Mouse (Mus musculus) myocyte (in vitro differentiated cells): Measurements from ENCODE around the gene Cep68. TPM values are rescaled to one million over a fixed set of nuclear protein-coding genes. Genes with fewer than 3 reads are reported as not detected.
A peak's percentile ranks its signal among the peaks of the same experiment; 100 is the strongest.
"Not testable (repeated sequence)": the region's sequence is repeated elsewhere in the genome, so short reads cannot be mapped to it uniquely, and the experiment has no call there.

ENCODE experiments used
- H3K27me3 ChIP-seq: one replicate; pipeline ENCODE4 v1.6.1; 2011; ENCODE audit not compliant: control insufficient read depth, insufficient read depth, insufficient read length
- H3K36me3 ChIP-seq: one replicate; pipeline ENCODE4 v1.6.1; 2011; ENCODE audit not compliant: control insufficient read depth, insufficient read depth
- H3K4me2 ChIP-seq: one replicate; pipeline ENCODE4 v1.6.1; 2011; ENCODE audit warnings: low read depth, control low read depth
- H3K4me3 ChIP-seq: one replicate; pipeline ENCODE4 v1.5.1; 2011; ENCODE audit warnings: mild to moderate bottlenecking, control low read depth, moderate library complexity
- H3K79me2 ChIP-seq: one replicate; pipeline ENCODE4 v1.6.1; 2011; ENCODE audit not compliant: control insufficient read depth, insufficient read depth
- H3ac ChIP-seq: one replicate; pipeline ENCODE4 v1.6.1; 2011; ENCODE audit not compliant: control insufficient read depth, insufficient read length
- CEBPB ChIP-seq: IDR thresholded peaks from 2 replicates; pipeline ENCODE4 v1.6.1; 2011; ENCODE audit warnings: mild to moderate bottlenecking, moderate library complexity; ENCODE audit not compliant: poor library complexity, insufficient read depth, severe bottlenecking
- E2F4 ChIP-seq: IDR thresholded peaks from one replicate; pipeline ENCODE4 v1.6.1; 2011; ENCODE audit warnings: mild to moderate bottlenecking, control low read depth, moderate library complexity; ENCODE audit not compliant: insufficient read depth
- MAX ChIP-seq: IDR thresholded peaks from one replicate; pipeline ENCODE4 v1.6.1; 2011; ENCODE audit warnings: low read depth, mild to moderate bottlenecking, control low read depth
- MYOD1 ChIP-seq, 3 experiments: IDR thresholded peaks; one replicate each; pipeline ENCODE4 v1.6.1; 2011; ENCODE audit warnings: control low read depth in 2 of 3, low read depth in 2 of 3, mild to moderate bottlenecking in 2 of 3, moderate library complexity in 1 of 3; ENCODE audit not compliant: insufficient read length in 2 of 3, control insufficient read depth in 1 of 3
- MYOG ChIP-seq, 3 experiments: IDR thresholded peaks; one replicate each; pipeline ENCODE4 v1.6.1; 2011; ENCODE audit warnings: control low read depth in 2 of 3, low read depth in 2 of 3, mild to moderate bottlenecking in 2 of 3; ENCODE audit not compliant: insufficient read length in 2 of 3, control insufficient read depth in 1 of 3, insufficient read depth in 1 of 3
- POLR2A ChIP-seq: IDR thresholded peaks from one replicate; pipeline ENCODE4 v1.6.1; 2011; ENCODE audit warnings: low read depth, mild to moderate bottlenecking, control low read depth, moderate library complexity; ENCODE audit not compliant: insufficient read length
- POLR2AphosphoS2 ChIP-seq: IDR thresholded peaks from one replicate; pipeline ENCODE4 v1.6.1; 2011; ENCODE audit warnings: low read depth, control low read depth; ENCODE audit not compliant: insufficient read length
- REST ChIP-seq: IDR thresholded peaks from one replicate; pipeline ENCODE4 v1.6.1; 2011; ENCODE audit warnings: mild to moderate bottlenecking, control low read depth, moderate library complexity; ENCODE audit not compliant: insufficient read depth, insufficient read length
- SRF ChIP-seq: IDR thresholded peaks from one replicate; pipeline ENCODE4 v1.6.1; 2011; ENCODE audit warnings: low read depth; ENCODE audit not compliant: control insufficient read depth, insufficient read length
- TCF12 ChIP-seq: IDR thresholded peaks from one replicate; pipeline ENCODE4 v1.6.1; 2011; ENCODE audit warnings: mild to moderate bottlenecking, control low read depth; ENCODE audit not compliant: poor library complexity, insufficient read depth, severe bottlenecking
- TCF3 ChIP-seq: IDR thresholded peaks from one replicate; pipeline ENCODE4 v1.6.1; 2011; ENCODE audit warnings: low read depth, control low read depth; ENCODE audit not compliant: insufficient read length
- USF1 ChIP-seq: IDR thresholded peaks from one replicate; pipeline ENCODE4 v1.6.1; 2011; ENCODE audit warnings: low read depth, mild to moderate bottlenecking, control low read depth, moderate library complexity
- polyA plus RNA-seq: library from polyadenylated mRNA; unstranded; fragments of >200 nt; fragmentation: generic; extraction: Trizol; gene quantifications from one replicate; pipeline ENCODE4 v1.2.1, GENCODE M21; 2012; ENCODE audit warnings: missing spikeins

Gene Cep68
- polyA plus RNA-seq, 1 experiment, result 9.3 TPM

DNA sequence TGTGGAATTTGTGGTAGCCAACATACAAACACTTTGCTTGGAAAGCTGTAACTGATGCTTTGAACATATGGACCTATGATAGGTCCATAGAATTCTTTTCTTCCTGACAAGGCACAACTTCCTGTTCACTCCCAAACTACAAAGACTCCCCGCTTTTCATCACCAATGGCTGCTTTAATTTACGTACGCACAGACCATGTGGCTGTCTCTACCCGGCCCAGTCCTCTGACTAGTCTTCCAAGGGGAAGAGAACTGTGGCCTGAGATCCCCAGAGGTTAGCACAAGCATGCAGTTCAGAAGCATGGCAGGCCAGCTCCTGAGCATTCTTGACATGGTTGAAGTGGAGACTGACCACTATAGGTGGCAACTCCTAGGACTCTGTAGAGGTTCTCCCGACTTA is 20.6 kb downstream of the Cep68 start:
- H3K79me2 ChIP-seq, result peaks cover 13% of the 10 kb centered on the region
- no peak for TF ChIP-seq SRF
- TF ChIP-seq POLR2AphosphoS2, result peak; percentile 40
- no peak for TF ChIP-seq TCF3
- no peak for TF ChIP-seq MYOG (IDR thresholded peaks at IDR 0.05; ENCODE audit: control insufficient read depth in 1 of 3, insufficient read depth in 1 of 3, insufficient read length in 2 of 3, low read depth in 2 of 3)
- H3K27me3 ChIP-seq, result no peaks in the 10 kb centered on the region
- H3K36me3 ChIP-seq, result peaks cover 72% of the 10 kb centered on the region
- no peak overlapping the region for H3K4me2 ChIP-seq
- no peak overlapping the region for H3K4me3 ChIP-seq
- no peak overlapping the region for H3ac ChIP-seq

DNA sequence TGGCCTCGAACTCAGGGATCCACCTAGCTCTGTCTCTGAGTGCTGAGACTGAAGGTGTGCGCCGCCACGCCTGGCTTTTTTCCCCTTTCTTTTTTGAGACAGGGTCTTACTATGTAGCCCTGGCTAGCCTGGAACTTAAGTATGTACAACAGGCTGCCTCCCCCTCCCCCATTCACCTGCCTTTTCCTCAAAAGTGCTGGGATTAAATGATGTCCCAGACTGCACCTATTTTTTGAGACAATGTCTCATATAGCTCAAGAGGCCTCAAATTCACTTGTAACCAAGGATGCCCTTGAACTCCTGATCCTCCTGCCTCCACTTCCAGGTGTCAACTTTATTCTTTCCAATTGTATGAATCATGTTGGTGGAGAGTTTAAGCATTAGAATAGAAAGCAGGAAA is 23.3 kb downstream of the Cep68 start:
- TF ChIP-seq POLR2A, result no peak

DNA sequence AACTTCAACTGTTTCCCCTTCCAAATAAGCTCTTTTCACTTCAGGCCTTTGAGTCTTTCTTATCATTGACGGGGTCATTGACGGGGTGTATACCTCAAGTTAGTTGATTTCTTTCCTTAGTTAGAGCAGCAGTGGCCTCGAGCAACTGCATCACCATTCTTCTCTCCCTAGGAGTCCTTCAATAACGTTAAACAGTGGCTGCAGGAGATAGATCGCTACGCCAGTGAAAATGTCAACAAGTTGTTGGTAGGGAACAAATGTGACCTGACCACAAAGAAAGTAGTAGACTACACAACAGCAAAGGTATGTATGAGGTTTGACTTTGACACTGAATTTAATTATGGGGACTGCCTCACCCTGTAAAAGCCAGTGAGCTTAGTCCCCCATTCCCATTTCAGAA is 25.0 kb downstream of the Cep68 start:
- H3K27me3 ChIP-seq, result no peaks in the 10 kb centered on the region
- no peak for TF ChIP-seq TCF12
- TF ChIP-seq POLR2AphosphoS2, result no peak
- no peak for TF ChIP-seq POLR2A
- TF ChIP-seq CEBPB, result no peak
- TF ChIP-seq USF1, result no peak
- no peak for TF ChIP-seq REST
- TF ChIP-seq E2F4, result no peak

More for the DNA sequence above, 23.3 kb downstream of the Cep68 start:
- no peaks in the 10 kb centered on the region for H3K27me3 ChIP-seq
- H3ac ChIP-seq, result no peak overlapping the region
- H3K36me3 ChIP-seq, result peaks cover 56% of the 10 kb centered on the region
- H3K79me2 ChIP-seq, result peaks cover 30% of the 10 kb centered on the region
- H3K4me2 ChIP-seq, result no peak overlapping the region
- no peak overlapping the region for H3K4me3 ChIP-seq

DNA sequence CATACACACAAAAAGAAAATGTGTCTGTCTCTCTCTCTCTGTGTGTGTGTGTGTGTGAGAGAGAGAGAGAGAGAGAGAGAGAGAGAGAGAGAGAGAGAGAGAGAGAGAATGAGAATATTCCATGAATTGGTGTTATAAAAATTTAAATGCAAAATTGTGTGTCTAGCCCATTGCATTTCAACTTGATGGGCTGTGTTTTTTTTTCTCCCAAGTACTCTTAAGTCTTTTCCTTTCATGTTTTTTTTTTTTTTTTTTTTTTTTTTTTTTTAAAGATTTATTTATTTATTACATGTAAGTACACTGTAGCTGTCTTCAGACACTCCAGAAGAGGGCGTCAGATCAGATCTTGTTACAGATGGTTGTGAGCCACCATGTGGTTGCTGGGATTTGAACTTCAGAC is 27.6 kb downstream of the Cep68 start:
- H3K27me3 ChIP-seq, H3ac ChIP-seq, H3K4me3 ChIP-seq, H3K4me2 ChIP-seq: not testable (repeated sequence)
- Histone ChIP-seq H3K36me3 (peaks cover 45% of the 10 kb centered on the region), H3K79me2 (peaks cover 66% of the 10 kb centered on the region)

More for the DNA sequence above, 25.0 kb downstream of the Cep68 start:
- Histone ChIP-seq H3K4me3 (no peak overlapping the region), H3ac (no peak overlapping the region), H3K79me2 (peaks cover 47% of the 10 kb centered on the region), H3K4me2 (no peak overlapping the region), H3K36me3 (peaks cover 51% of the 10 kb centered on the region)

DNA sequence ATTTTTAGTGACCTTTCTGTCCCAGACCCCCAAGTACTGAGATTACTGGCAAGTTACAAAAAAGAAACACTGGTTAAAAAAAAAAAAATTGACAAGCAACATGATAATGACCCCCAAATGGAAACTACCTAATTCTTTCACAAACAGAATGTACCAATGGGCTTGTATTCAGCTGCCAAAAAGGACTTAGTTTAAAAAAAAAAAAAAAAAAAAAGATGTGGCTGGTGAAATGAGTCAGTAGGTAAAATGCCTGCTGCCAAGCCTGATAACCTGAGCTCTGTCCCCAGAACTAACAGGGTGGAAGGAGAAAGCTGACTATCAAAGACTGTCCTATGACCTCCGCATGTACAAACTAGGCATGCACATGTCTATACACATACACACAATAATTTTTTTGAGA is 32.0 kb downstream of the Cep68 start:
- H3K4me2 ChIP-seq, result no peak overlapping the region
- no peak overlapping the region for H3K4me3 ChIP-seq
- peaks cover 97% of the 10 kb centered on the region for H3K79me2 ChIP-seq
- H3K36me3 ChIP-seq, result peaks cover 24% of the 10 kb centered on the region
- no peaks in the 10 kb centered on the region for H3K27me3 ChIP-seq
- H3ac ChIP-seq, result no peak overlapping the region
- TF ChIP-seq REST, result no peak
- no peak for TF ChIP-seq E2F4

- Histone ChIP-seq H3K27me3 (no peaks in the 10 kb centered on the region), H3ac (no peak overlapping the region), H3K36me3 (peaks cover 24% of the 10 kb centered on the region), H3K4me3 (no peak overlapping the region), H3K79me2 (peaks cover 99% of the 10 kb centered on the region), H3K4me2 (no peak overlapping the region)
- no peak for TF ChIP-seq TCF3
- no peak for TF ChIP-seq TCF12
- no peak for TF ChIP-seq CEBPB
- TF ChIP-seq POLR2A, result no peak
- TF ChIP-seq POLR2AphosphoS2, result no peak
- TF ChIP-seq SRF, result no peak
- no peak for TF ChIP-seq MYOG (IDR thresholded peaks at IDR 0.05; ENCODE audit: control insufficient read depth in 1 of 3, insufficient read depth in 1 of 3, insufficient read length in 2 of 3, low read depth in 2 of 3)
- no peak for TF ChIP-seq REST
- TF ChIP-seq E2F4, result no peak
- no peak for TF ChIP-seq USF1
- no peak for TF ChIP-seq MAX
- TF ChIP-seq MYOD1 (IDR thresholded peaks at IDR 0.05; ENCODE audit: control insufficient read depth in 1 of 3, insufficient read length in 2 of 3, low read depth in 2 of 3), result no peak
Measured at GRCm38 (mm10) chr11:20216415-20216814, 32.8 kb downstream of the Cep68 start.
